Mouse (Mus musculus) limb, embryonic 15.5 days (tissue): ENCODE measurements around the gene Tmtc4. TPM values are rescaled to one million over a fixed set of nuclear protein-coding genes. Genes with fewer than 3 reads are reported as not detected.

Source experiments
- polyA plus RNA-seq: library from polyadenylated mRNA; unstranded; fragments of >200 nt; fragmentation: Nextera tagmentation; extraction: Ambion mirVana; gene quantifications from 2 replicates; pipeline ENCODE4 v1.2.1, GENCODE M21; 2015

The Tmtc4 gene
- polyA plus RNA-seq, 1 experiment from 2014 or later, result 21.7 TPM

Other genes with a start within 250 kb of the Tmtc4 start
- gene Ggact, start 70.3 kb downstream of the Tmtc4 start, polyA plus RNA-seq, result 5.1 and 5.8 TPM in 2 replicates